Mouse (Mus musculus): Measurements from ENCODE around the gene Prr5. TPM values are rescaled to one million over a fixed set of nuclear protein-coding genes. Genes with fewer than 3 reads are reported as not detected.
"Not testable (repeated sequence)": the region's sequence is repeated elsewhere in the genome, so short reads cannot be mapped to it uniquely, and the experiment has no call there.

Prr5 gene
- total RNA-seq, 2 experiments from 2014 or later: 10.6 to 17.3 TPM

DNA sequence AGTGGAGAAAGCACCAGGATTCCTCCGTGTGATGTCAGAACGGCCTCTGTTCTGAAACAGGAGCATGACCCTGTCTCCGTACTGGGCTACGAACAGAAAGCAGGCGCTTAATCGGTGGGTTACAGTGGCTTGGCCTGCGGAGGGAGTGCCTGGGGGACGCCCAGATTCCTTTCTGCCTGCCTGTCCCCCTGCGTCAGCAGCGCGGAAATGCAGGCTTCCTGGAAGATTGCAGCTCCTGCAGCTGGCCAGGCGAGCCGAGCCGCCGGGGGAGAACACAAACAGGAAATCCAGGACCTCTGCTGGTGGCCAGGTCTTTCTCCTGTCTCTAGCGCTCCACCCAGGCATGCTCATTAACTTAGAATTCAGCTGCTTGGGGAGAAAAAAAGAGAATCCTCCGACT is 45.3 kb downstream of the Prr5 start:
- DNase-seq: peak in 1 of 2 experiments; percentile 18

DNA sequence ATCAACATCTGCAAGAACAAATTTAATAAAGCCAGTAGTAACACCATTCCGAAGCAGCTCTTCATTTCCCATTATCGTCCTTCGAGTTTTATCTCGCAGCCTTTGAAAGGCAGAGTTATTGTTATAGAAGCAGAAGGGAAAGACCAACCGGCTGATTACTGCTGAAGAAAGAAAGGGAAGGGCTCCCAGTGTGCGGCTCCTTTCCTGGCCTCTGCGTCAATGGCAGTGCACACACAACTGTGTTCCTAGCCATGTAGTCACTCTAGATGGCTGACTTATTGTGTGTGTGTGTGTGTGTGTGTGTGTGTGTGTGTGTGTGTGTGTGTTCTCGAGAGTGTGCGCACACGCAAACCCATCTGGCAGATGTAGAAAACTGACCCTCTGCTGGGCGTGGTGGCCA is 45.7 kb downstream of the Prr5 start:
- no peak for DNase-seq

- DNase-seq: not testable (repeated sequence)
Measured at GRCm38 (mm10) chr15:84717570-84718270, 48.3 kb downstream of the Prr5 start.

GRCm38 (mm10) chr15:84718785-84719184 is 49.4 kb downstream of the Prr5 start:
- DNase-seq: no peak

GRCm38 (mm10) chr15:84719791-84720190 is 50.4 kb downstream of the Prr5 start, which contains the start of gene Arhgap8:
Arhgap8 (plus strand) TSS chr15:84720052.
- no peak for DNase-seq

GRCm38 (mm10) chr15:84720291-84721204 is 51.1 kb downstream of the Prr5 start:
- DNase-seq: no peak

- not testable (repeated sequence) for DNase-seq
Measured at GRCm38 (mm10) chr15:84723656-84724055, 54.2 kb downstream of the Prr5 start.

DNA sequence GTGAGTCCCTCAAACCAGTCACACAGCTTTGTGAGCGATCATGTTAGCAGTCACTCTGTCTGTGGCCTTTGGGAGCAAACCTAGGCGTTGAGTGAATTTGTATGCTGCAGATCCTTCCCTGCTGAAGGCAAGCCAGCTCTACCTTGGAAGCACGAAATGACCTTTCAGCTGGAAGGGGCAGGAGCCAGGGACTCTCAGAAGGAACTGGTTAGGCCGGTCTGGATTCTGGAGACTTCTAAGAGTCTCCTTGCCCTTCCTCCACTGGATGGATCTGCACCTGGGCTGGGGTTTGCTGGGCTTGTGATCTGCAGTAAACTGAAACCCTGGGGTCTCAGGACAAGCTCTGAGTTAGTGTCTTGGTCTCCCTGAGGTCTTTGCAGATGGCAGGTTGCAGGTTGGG is 54.8 kb downstream of the Prr5 start:
- no peak for DNase-seq

DNA sequence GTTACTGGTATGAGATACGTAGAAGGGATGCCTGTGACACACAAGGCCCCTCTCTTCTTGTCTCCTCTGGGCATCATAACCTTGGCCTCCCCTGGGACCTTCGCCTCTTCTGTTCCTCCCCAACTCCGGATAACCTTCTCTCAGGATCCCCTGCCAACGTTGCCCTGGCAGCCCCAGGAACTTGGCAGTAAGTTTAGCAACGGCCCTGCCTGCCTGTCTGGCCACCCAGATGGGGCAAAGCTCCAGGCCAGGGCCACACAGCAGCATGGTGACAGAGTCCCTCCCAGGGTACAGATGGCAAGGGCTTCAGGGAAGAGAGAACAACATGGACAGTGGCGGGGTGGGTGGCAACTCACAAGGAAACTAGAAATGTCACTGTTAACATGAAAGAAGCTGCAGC is 60.3 kb downstream of the Prr5 start:
- peak; percentile 23 to 50 for DNase-seq

- DNase-seq: no peak
Measured at GRCm38 (mm10) chr15:84730893-84731292, 61.5 kb downstream of the Prr5 start.

GRCm38 (mm10) chr15:84731676-84732424 is 62.4 kb downstream of the Prr5 start:
- no peak for DNase-seq

GRCm38 (mm10) chr15:84732425-84732749 is 63.0 kb downstream of the Prr5 start:
- no peak for DNase-seq

DNA sequence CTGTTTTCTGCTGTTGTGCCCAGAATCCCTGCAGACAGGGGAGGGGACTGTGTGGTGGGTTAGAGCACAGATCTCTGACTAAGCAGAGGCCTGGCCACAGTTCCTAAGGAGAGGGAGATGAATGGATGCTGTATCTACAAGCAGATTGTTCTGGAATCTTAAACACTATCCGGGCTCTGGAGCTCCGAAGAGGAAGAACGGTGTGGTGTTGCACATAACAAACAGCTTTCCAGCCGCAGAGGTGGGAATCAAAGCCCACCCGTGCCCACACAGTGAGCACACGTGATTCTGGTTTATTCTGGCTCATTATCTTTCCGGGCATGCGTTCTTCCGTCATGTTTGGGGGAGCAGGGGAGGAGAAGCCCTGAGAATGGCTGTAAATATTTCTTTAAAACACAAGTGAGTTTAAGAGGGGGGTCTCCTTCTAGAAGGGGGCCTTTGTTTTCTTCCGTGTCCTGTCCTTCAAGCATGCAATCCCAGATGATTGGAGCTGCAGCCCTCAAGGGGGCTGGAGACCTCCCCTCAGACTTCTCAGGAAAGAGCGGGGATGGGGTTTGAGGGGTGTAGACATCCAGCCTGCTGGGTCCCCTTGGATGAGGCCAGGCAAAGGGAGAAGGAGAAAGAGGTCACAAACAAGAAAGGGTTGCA is 67.0 kb downstream of the Prr5 start:
- DNase-seq: no peak

GRCm38 (mm10) chr15:84736994-84737346 is 67.5 kb downstream of the Prr5 start:
- DNase-seq: no peak

DNA sequence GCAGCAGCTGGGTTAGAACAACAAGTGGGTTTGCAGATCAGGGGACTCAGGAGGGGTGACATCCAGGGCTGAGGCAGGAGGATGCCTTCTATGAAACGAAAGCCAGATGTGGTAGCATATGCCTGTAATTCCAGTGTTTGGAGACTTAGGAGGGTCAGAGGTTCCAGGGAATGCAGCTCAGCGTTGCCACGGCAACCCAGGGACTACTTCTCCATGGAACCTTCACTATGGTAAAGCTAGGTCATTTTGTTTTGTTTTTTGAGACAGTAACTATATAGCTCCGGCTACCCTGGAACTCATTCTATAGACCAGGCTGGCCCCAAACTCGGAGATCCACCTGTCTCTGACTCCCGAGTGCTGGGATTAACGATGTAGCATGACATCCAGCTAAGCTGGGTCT is 68.8 kb downstream of the Prr5 start:
- DNase-seq: no peak

GRCm38 (mm10) chr15:84741573-84741972 is 72.2 kb downstream of the Prr5 start:
- DNase-seq: no peak

GRCm38 (mm10) chr15:84743347-84743746 is 73.9 kb downstream of the Prr5 start:
- no peak for DNase-seq

- no peak for DNase-seq
Measured at GRCm38 (mm10) chr15:84744308-84744707, 74.9 kb downstream of the Prr5 start.

- DNase-seq: no peak
Measured at GRCm38 (mm10) chr15:84745831-84746230, 76.4 kb downstream of the Prr5 start.

All from layer of hippocampus, postnatal 36 days (tissue).